Mouse (Mus musculus) intestine, postnatal 0 days (tissue): ENCODE results near the gene Prune1. TPM values are rescaled to one million over a fixed set of nuclear protein-coding genes. Genes with fewer than 3 reads are reported as not detected.
A peak's percentile ranks its signal among the peaks of the same experiment; 100 is the strongest.

Experiments
- ATAC-seq: fragments of 200-750 bp; cut with Nextera tagmentation; 2 replicates; pipeline ENCODE4 v1.8.0; 2017; ENCODE audit warnings: mild to moderate bottlenecking, moderate TSS enrichment, moderate library complexity
- H3K27ac ChIP-seq: fragments of 300-500 bp; sonication (generic); 2 replicates; pipeline ENCODE4 v1.5.1; 2014; ENCODE audit warnings: mild to moderate bottlenecking, low read depth, low read length, moderate library complexity
- H3K27me3 ChIP-seq: fragments of 300-500 bp; sonication (generic); replicated peaks from 2 replicates; pipeline ENCODE4 v1.6.1; 2014; ENCODE audit warnings: low read length, mixed read lengths; ENCODE audit not compliant: control insufficient read depth, insufficient read depth
- H3K36me3 ChIP-seq: fragments of 300-500 bp; sonication (generic); 2 replicates; pipeline ENCODE4 v1.6.1; 2014; ENCODE audit warnings: mild to moderate bottlenecking, moderate library complexity; ENCODE audit not compliant: control insufficient read depth, insufficient read depth
- H3K4me1 ChIP-seq: fragments of 300-500 bp; sonication (generic); replicated peaks from 2 replicates; pipeline ENCODE4 v1.6.1; 2014; ENCODE audit warnings: antibody characterized with exemption, low read length, mixed read lengths; ENCODE audit not compliant: control insufficient read depth, insufficient read depth
- H3K4me2 ChIP-seq: fragments of 300-500 bp; sonication (generic); replicated peaks from 2 replicates; pipeline ENCODE4 v1.6.1; 2014; ENCODE audit warnings: low read depth, mild to moderate bottlenecking, moderate library complexity
- H3K4me3 ChIP-seq: fragments of 300-500 bp; sonication (generic); 2 replicates; pipeline ENCODE4 v1.5.1; 2014; ENCODE audit warnings: low read depth, low read length
- H3K9ac ChIP-seq: fragments of 300-500 bp; sonication (generic); 2 replicates; pipeline ENCODE4 v1.6.1; 2014; ENCODE audit warnings: mild to moderate bottlenecking, low read depth, low read length
- H3K9me3 ChIP-seq: fragments of 300-500 bp; sonication (generic); 2 replicates; pipeline ENCODE4 v1.6.1; 2016; ENCODE audit warnings: mixed run types; ENCODE audit not compliant: control insufficient read depth
- CTCF ChIP-seq: sonication (generic); IDR thresholded peaks from 2 replicates; pipeline ENCODE4 v1.5.1; 2016; ENCODE audit warnings: low read depth, mild to moderate bottlenecking, control low read depth, antibody characterized with exemption, moderate library complexity
- WGBS: fragments of 180-500 bp; shearing (Covaris S2); extraction: QIAGEN DNeasy Blood & Tissue Kit; methylation state at CpG from one replicate; pipeline ENCODE4 v1.1.7; 2014; 5-methylcytosine and 5-hydroxymethylcytosine counted together
- polyA plus RNA-seq: library from polyadenylated mRNA; unstranded; fragments of >200 nt; fragmentation: Nextera tagmentation; extraction: Ambion mirVana; gene quantifications from 2 replicates; pipeline ENCODE4 v1.2.1, GENCODE M21; 2015

Gene Prune1
- 9.2 and 10.1 TPM in 2 replicates for polyA plus RNA-seq

DNA sequence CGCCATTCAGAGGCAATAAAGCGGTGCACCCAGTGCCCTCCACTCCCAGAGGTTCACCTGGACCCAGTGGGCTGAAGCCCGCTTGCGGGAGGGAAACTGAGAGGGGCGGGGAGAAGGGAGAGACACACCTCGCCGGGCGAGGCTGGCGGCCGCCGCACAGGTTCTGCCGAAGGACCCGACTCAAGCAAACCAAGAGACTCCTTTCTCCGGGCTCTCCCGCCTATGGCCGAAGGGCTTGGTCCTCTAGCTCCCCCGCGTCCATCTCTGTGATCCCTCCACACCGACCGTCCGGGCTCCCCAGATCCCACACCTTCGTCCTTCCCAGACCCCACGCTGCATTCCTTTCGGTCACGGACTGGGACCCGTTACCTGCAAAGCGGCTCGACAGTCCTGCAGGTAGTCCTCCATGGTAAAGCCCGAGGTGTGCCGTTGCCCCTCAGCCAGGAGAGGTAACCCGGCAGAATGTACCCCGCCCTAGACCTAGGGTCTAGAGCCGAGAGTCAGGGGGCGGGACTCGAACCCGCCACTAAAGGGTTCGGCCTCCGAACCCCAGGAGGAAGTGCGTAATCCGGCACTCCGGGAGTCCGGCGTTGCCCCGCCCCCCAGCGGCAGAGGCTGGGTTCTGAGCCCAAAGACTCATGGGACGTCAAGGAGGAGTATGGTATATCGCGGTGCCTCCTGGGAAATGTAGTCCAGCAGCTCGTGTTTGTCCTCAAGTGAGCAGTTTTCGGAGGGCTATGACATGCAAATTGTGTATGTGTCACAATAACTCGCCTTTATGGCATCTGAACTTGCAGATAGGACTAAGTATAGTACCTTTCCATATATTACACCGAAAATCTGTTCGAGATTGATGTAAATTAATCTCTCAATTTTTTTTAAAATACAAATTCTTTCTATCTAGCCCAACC, at the start of gene Prune1, which contains the start of gene Mindy1:
Gene Prune1 (minus strand): TSS at position 861 of the 911 bp plus-strand sequence.
Gene Mindy1 (plus strand): TSS at position 130 of the 911 bp plus-strand sequence.
- under 1% methylated on average over 53 of the region's 53 CpGs for WGBS
- Histone ChIP-seq H3K4me3 (peak within 1 kb of the TSS; percentile 61), H3K27me3 (no peaks in the 10 kb centered on the region), H3K9ac (peak within 1 kb of the TSS; percentile 83), H3K4me1 (peaks cover 11% of the 10 kb centered on the region), H3K4me2 (peak within 1 kb of the TSS; percentile 85), H3K9me3 (no peaks in the 10 kb centered on the region), H3K27ac (peak within 1 kb of the TSS; percentile 93), H3K36me3 (no peaks in the 10 kb centered on the region)
- ATAC-seq = peak; percentile 87
- TF ChIP-seq CTCF = peak; percentile 64

DNA sequence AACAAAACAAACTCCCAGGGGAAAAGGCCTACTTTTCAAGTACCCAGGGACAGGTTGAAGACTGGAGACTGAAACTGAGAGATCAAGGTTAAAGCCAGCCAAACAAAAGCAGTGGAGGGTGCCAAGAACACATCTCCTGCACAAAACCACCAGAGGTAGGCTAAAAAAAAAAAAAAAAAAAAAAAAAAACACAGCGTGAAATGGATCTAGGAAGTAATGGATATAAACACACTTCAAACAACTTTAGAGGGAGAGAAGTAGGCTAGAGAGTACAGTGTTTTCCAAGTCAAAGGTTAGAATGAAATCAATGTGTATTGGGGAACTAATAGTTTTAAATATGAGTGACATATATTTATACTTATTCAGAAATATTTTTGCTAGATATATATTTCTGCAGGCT, 49.7 kb upstream of the Prune1 start:
- TF ChIP-seq CTCF = no peak
- H3K9me3 ChIP-seq = no peaks in the 10 kb centered on the region
- no peak for ATAC-seq
- H3K27ac ChIP-seq = no peak overlapping the region
- H3K4me2 ChIP-seq = no peak overlapping the region
- H3K9ac ChIP-seq = no peak overlapping the region
- WGBS = 64% methylated on average over 1 of the region's 1 CpGs
- H3K4me3 ChIP-seq = no peak overlapping the region
- no peaks in the 10 kb centered on the region for H3K4me1 ChIP-seq
- no peaks in the 10 kb centered on the region for H3K27me3 ChIP-seq
- H3K36me3 ChIP-seq = peaks cover 42% of the 10 kb centered on the region

DNA sequence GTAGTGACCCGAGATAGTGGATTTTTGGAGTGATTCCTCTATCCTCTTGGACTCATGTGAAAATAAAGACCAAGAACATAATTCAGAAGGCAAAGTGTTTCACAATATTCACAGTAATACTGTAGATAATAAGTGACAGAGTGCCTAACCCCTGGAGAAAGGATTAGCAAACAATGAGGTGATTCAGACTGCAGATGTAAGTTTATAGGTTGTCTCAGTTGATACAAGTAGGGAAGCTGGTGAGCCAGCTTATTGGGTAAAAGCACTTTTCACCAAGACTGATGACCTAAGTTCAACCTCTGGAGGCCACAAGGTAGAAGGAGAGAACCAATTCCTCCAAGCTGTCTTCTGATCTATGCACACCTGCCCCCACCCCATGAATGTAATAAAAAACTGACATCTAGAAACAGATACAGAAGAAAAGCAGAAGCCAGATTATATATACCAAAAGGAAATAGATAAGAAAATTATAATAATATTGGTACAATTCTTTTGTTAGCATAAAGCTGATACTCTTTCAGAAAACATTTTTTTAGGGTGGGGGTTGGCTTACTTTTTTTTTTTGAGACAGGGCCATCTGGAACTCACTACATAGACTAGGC, 47.0 kb upstream of the Prune1 start:
- ATAC-seq = peak; percentile 92
- no peak overlapping the region for H3K4me3 ChIP-seq
- peaks cover 53% of the 10 kb centered on the region for H3K36me3 ChIP-seq
- WGBS = 43% methylated on average over 1 of the region's 1 CpGs
- H3K9me3 ChIP-seq = no peaks in the 10 kb centered on the region
- H3K27ac ChIP-seq = no peak overlapping the region
- H3K4me1 ChIP-seq = no peaks in the 10 kb centered on the region
- H3K9ac ChIP-seq = no peak overlapping the region
- H3K27me3 ChIP-seq = no peaks in the 10 kb centered on the region
- TF ChIP-seq CTCF = no peak
- no peak overlapping the region for H3K4me2 ChIP-seq

DNA sequence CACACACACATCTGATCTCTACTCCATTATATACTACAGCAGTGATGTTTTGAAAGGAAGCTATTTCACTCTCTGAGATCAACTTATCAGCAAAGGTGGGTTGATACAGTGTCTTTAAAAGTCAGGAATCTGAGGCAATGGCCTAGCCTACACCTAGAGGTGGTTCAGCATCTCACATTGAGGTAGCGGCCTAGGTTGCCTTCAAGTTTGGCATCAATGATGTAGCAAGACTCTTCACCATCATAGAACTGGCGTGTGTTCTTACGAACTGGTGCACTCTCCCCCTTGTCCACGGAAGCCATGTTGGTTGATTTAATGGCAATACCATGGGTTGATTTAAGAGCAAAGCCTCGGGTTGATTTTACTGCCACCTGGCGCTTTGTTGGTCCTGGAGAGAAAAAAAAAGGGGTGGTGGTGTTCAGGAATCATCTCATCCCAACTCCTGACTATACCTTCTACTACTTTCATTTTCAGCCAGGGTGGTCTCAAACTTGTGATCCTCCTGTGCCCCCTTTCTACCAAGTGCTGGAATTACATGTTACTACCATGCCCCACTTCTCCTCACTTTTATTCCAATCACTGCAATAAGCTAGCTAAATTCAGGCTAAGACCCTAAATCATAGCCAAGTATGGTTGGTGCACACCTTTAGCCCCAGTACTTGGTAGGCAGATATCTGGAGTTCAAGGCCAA, 42.7 kb upstream of the Prune1 start:
- Histone ChIP-seq H3K4me3 (no peak overlapping the region), H3K27ac (0 out of 2 replicates have a peak overlapping the region, but pooled peaks have one; percentile 28), H3K36me3 (peaks cover 78% of the 10 kb centered on the region), H3K9me3 (no peaks in the 10 kb centered on the region), H3K9ac (no peak overlapping the region), H3K4me1 (0 out of 2 replicates have a peak, but pooled peaks cover 2% of the 10 kb centered on the region), H3K4me2 (no peak overlapping the region), H3K27me3 (no peaks in the 10 kb centered on the region)
- no peak for ATAC-seq
- peak; percentile 54 for TF ChIP-seq CTCF
- WGBS = 93% methylated on average over 6 of the region's 6 CpGs

DNA sequence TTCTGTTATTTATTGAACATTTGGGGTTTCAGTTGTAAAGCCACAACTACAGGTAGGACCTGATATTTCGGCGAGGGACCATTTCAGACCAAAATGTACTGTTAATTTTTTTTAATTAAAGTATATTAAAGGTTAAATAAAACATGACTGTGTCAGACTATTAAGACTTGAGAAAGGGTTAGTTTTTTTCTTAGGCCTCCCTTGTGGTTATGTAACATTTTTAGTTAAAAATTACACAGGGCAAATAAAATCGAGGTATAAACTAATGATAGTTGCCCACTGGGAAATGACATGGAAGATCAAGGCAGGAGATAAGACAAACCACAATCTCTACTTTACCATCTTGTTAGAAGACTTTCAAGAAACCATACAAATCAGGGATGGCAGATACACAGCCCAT, 41.6 kb upstream of the Prune1 start:
- Histone ChIP-seq H3K36me3 (peaks cover 79% of the 10 kb centered on the region), H3K27ac (no peak overlapping the region), H3K27me3 (no peaks in the 10 kb centered on the region), H3K4me1 (0 out of 2 replicates have a peak, but pooled peaks cover 6% of the 10 kb centered on the region), H3K4me2 (no peak overlapping the region), H3K4me3 (no peak overlapping the region), H3K9me3 (no peaks in the 10 kb centered on the region), H3K9ac (no peak overlapping the region)
- no peak for ATAC-seq
- 75% methylated on average over 3 of the region's 3 CpGs for WGBS
- no peak for TF ChIP-seq CTCF
